Mouse (Mus musculus): Measurements from ENCODE around the gene Gm44596. TPM values are rescaled to one million over a fixed set of nuclear protein-coding genes. Genes with fewer than 3 reads are reported as not detected.

The Gm44596 gene
- polyA plus RNA-seq (2012; rRNA removed) = not detected in 2 replicates

- Histone ChIP-seq H3K36me3 (ENCODE audit: control insufficient read depth, insufficient read depth, low read length) (peaks cover 4% of the 10 kb centered on the region; the same call in 1 of the 2 replicates), H3K27me3 (ENCODE audit: control insufficient read depth, insufficient read depth, low read length) (no peaks in the 10 kb centered on the region), H3K4me3 (ENCODE audit: low read depth, low read length) (no peak within 1 kb of the TSS), H3K27ac (ENCODE audit: insufficient read depth, low read depth, low read length) (no peak within 1 kb of the TSS), H3K4me1 (ENCODE audit: control insufficient read depth, insufficient read depth, insufficient read length, low read length) (no peaks in the 10 kb centered on the region)
- 72% methylated on average over 6 of the region's 6 CpGs for WGBS
- no peak for TF ChIP-seq CTCF (IDR thresholded peaks at IDR 0.05; ENCODE audit: extremely low read depth, insufficient read length, insufficient replicate concordance, low read depth, low read length)
- TF ChIP-seq POLR2A (IDR thresholded peaks at IDR 0.05; ENCODE audit: low read depth, low read length) = no peak
Observed at GRCm38 (mm10) chr6:128375192-128375591, at the start of gene Gm44596, which contains the start of gene Tex52. TSS of gene Gm44596 (plus strand) at chr6:128375503. TSS of gene Tex52 (plus strand) at chr6:128375456.

GRCm38 (mm10) chr6:128334397-128335124 lies 40.7 kb upstream of the Gm44596 start:
- WGBS = 20% methylated on average over 12 of the region's 12 CpGs
- H3K4me1 ChIP-seq (ENCODE audit: control insufficient read depth, insufficient read depth, insufficient read length, low read length) = no peaks in the 10 kb centered on the region; the same call in 1 of the 2 replicates
- H3K4me3 ChIP-seq (ENCODE audit: low read depth, low read length) = no peak overlapping the region
- no peaks in the 10 kb centered on the region for H3K27me3 ChIP-seq (ENCODE audit: control insufficient read depth, insufficient read depth, low read length)
- H3K36me3 ChIP-seq (ENCODE audit: control insufficient read depth, insufficient read depth, low read length) = no peaks in the 10 kb centered on the region
- H3K27ac ChIP-seq (ENCODE audit: insufficient read depth, low read depth, low read length) = no peak overlapping the region
- TF ChIP-seq POLR2A (IDR thresholded peaks at IDR 0.05; ENCODE audit: low read depth, low read length) (no peak), CTCF (IDR thresholded peaks at IDR 0.05; ENCODE audit: extremely low read depth, insufficient read length, insufficient replicate concordance, low read depth, low read length) (peak; percentile 63; the same call in 1 of the 2 replicates)

GRCm38 (mm10) chr6:128337467-128337866 lies 37.8 kb upstream of the Gm44596 start:
- no peak overlapping the region for H3K4me3 ChIP-seq (ENCODE audit: low read depth, low read length)
- no peaks in the 10 kb centered on the region for H3K27me3 ChIP-seq (ENCODE audit: control insufficient read depth, insufficient read depth, low read length)
- no peak overlapping the region for H3K27ac ChIP-seq (ENCODE audit: insufficient read depth, low read depth, low read length)
- 58% methylated on average over 7 of the region's 7 CpGs for WGBS
- TF ChIP-seq POLR2A (IDR thresholded peaks at IDR 0.05; ENCODE audit: low read depth, low read length) = no peak
- TF ChIP-seq CTCF (IDR thresholded peaks at IDR 0.05; ENCODE audit: extremely low read depth, insufficient read length, insufficient replicate concordance, low read depth, low read length) = no peak
- no peaks in the 10 kb centered on the region for H3K36me3 ChIP-seq (ENCODE audit: control insufficient read depth, insufficient read depth, low read length)
- H3K4me1 ChIP-seq (ENCODE audit: control insufficient read depth, insufficient read depth, insufficient read length, low read length) = no peaks in the 10 kb centered on the region; the same call in 1 of the 2 replicates

- H3K27ac ChIP-seq (ENCODE audit: insufficient read depth, low read depth, low read length) = no peak overlapping the region
- no peak for TF ChIP-seq POLR2A (IDR thresholded peaks at IDR 0.05; ENCODE audit: low read depth, low read length)
- no peak for TF ChIP-seq CTCF (IDR thresholded peaks at IDR 0.05; ENCODE audit: extremely low read depth, insufficient read length, insufficient replicate concordance, low read depth, low read length)
- no peaks in the 10 kb centered on the region for H3K27me3 ChIP-seq (ENCODE audit: control insufficient read depth, insufficient read depth, low read length)
- H3K4me3 ChIP-seq (ENCODE audit: low read depth, low read length) = no peak overlapping the region
- no peaks in the 10 kb centered on the region; the same call in 1 of the 2 replicates for H3K4me1 ChIP-seq (ENCODE audit: control insufficient read depth, insufficient read depth, insufficient read length, low read length)
- no peaks in the 10 kb centered on the region for H3K36me3 ChIP-seq (ENCODE audit: control insufficient read depth, insufficient read depth, low read length)
- WGBS = 52% methylated on average over 5 of the region's 5 CpGs
Observed at GRCm38 (mm10) chr6:128338876-128339275, 36.4 kb upstream of the Gm44596 start.

GRCm38 (mm10) chr6:128341956-128342723 lies 33.2 kb upstream of the Gm44596 start:
- no peak for TF ChIP-seq POLR2A (IDR thresholded peaks at IDR 0.05; ENCODE audit: low read depth, low read length)
- no peak for TF ChIP-seq CTCF (IDR thresholded peaks at IDR 0.05; ENCODE audit: extremely low read depth, insufficient read length, insufficient replicate concordance, low read depth, low read length)
- 89% methylated on average over 11 of the region's 11 CpGs for WGBS
- Histone ChIP-seq H3K27ac (ENCODE audit: insufficient read depth, low read depth, low read length) (no peak overlapping the region), H3K4me3 (ENCODE audit: low read depth, low read length) (no peak overlapping the region), H3K36me3 (ENCODE audit: control insufficient read depth, insufficient read depth, low read length) (no peaks in the 10 kb centered on the region), H3K27me3 (ENCODE audit: control insufficient read depth, insufficient read depth, low read length) (no peaks in the 10 kb centered on the region), H3K4me1 (ENCODE audit: control insufficient read depth, insufficient read depth, insufficient read length, low read length) (no peaks in the 10 kb centered on the region)

GRCm38 (mm10) chr6:128345623-128346022 lies 29.7 kb upstream of the Gm44596 start:
- no peak overlapping the region for H3K27ac ChIP-seq (ENCODE audit: insufficient read depth, low read depth, low read length)
- H3K36me3 ChIP-seq (ENCODE audit: control insufficient read depth, insufficient read depth, low read length) = no peaks in the 10 kb centered on the region
- no peaks in the 10 kb centered on the region for H3K27me3 ChIP-seq (ENCODE audit: control insufficient read depth, insufficient read depth, low read length)
- TF ChIP-seq CTCF (IDR thresholded peaks at IDR 0.05; ENCODE audit: extremely low read depth, insufficient read length, insufficient replicate concordance, low read depth, low read length) (no peak), POLR2A (IDR thresholded peaks at IDR 0.05; ENCODE audit: low read depth, low read length) (no peak)
- no peak overlapping the region for H3K4me3 ChIP-seq (ENCODE audit: low read depth, low read length)
- no peaks in the 10 kb centered on the region for H3K4me1 ChIP-seq (ENCODE audit: control insufficient read depth, insufficient read depth, insufficient read length, low read length)
- 74% methylated on average over 10 of the region's 10 CpGs for WGBS

GRCm38 (mm10) chr6:128346782-128347181 lies 28.5 kb upstream of the Gm44596 start:
- Histone ChIP-seq H3K4me1 (ENCODE audit: control insufficient read depth, insufficient read depth, insufficient read length, low read length) (no peaks in the 10 kb centered on the region), H3K27ac (ENCODE audit: insufficient read depth, low read depth, low read length) (no peak overlapping the region), H3K27me3 (ENCODE audit: control insufficient read depth, insufficient read depth, low read length) (no peaks in the 10 kb centered on the region), H3K4me3 (ENCODE audit: low read depth, low read length) (no peak overlapping the region), H3K36me3 (ENCODE audit: control insufficient read depth, insufficient read depth, low read length) (no peaks in the 10 kb centered on the region)
- 78% methylated on average over 6 of the region's 6 CpGs for WGBS
- no peak for TF ChIP-seq CTCF (IDR thresholded peaks at IDR 0.05; ENCODE audit: extremely low read depth, insufficient read length, insufficient replicate concordance, low read depth, low read length)
